Mouse (Mus musculus): ENCODE measurements at regions not wholly inside any gene's neighbourhood (a gene's known extent, or its start where the extent isn't known, plus 50 kb on each side); places are given as distances from the start of the nearest gene placed in this dataset.

- Histone ChIP-seq H3K4me2 (ENCODE audit: low read length) (no peak overlapping the region), H3K9ac (ENCODE audit: low read length) (no peak overlapping the region), H3K9me3 (ENCODE audit: control insufficient read depth, low read length) (no peaks in the 10 kb centered on the region), H3K36me3 (ENCODE audit: control insufficient read depth, insufficient read depth, low read length) (no peaks in the 10 kb centered on the region), H3K27ac (ENCODE audit: low read depth) (no peak overlapping the region), H3K4me3 (ENCODE audit: low read depth, low read length) (no peak overlapping the region), H3K4me1 (replicated peaks; ENCODE audit: control insufficient read depth, insufficient read depth, low read length) (no peaks in the 10 kb centered on the region), H3K27me3 (replicated peaks; ENCODE audit: control insufficient read depth, insufficient read depth, low read length) (no peaks in the 10 kb centered on the region)
- 65% methylated on average over 3 of the region's 3 CpGs for WGBS
- ATAC-seq (replicated peaks; ENCODE audit: low FRiP score, low TSS enrichment, low read depth) (no peak), DNase-seq (ENCODE audit: low spot score) (no peak)
Observed at GRCm38 (mm10) chr1:55946786-55947549, 541.2 kb downstream of the Plcl1 start.

GRCm38 (mm10) chr1:55947618-55948283 lies 542.0 kb downstream of the Plcl1 start:
- Histone ChIP-seq H3K36me3 (ENCODE audit: control insufficient read depth, insufficient read depth, low read length) (no peaks in the 10 kb centered on the region), H3K4me3 (ENCODE audit: low read depth, low read length) (no peak overlapping the region), H3K4me2 (ENCODE audit: low read length) (no peak overlapping the region), H3K9ac (ENCODE audit: low read length) (no peak overlapping the region), H3K27me3 (replicated peaks; ENCODE audit: control insufficient read depth, insufficient read depth, low read length) (no peaks in the 10 kb centered on the region), H3K9me3 (ENCODE audit: control insufficient read depth, low read length) (no peaks in the 10 kb centered on the region), H3K27ac (ENCODE audit: low read depth) (no peak overlapping the region), H3K4me1 (replicated peaks; ENCODE audit: control insufficient read depth, insufficient read depth, low read length) (no peaks in the 10 kb centered on the region)
- ATAC-seq (replicated peaks; ENCODE audit: low FRiP score, low TSS enrichment, low read depth) (no peak), DNase-seq (ENCODE audit: low spot score) (no peak)
- 74% methylated on average over 5 of the region's 5 CpGs for WGBS

GRCm38 (mm10) chr1:55949606-55950005 lies 543.9 kb downstream of the Plcl1 start:
- Histone ChIP-seq H3K36me3 (ENCODE audit: control insufficient read depth, insufficient read depth, low read length) (no peaks in the 10 kb centered on the region), H3K27me3 (replicated peaks; ENCODE audit: control insufficient read depth, insufficient read depth, low read length) (no peaks in the 10 kb centered on the region), H3K9me3 (ENCODE audit: control insufficient read depth, low read length) (no peaks in the 10 kb centered on the region), H3K9ac (ENCODE audit: low read length) (no peak overlapping the region), H3K4me3 (ENCODE audit: low read depth, low read length) (no peak overlapping the region), H3K4me1 (replicated peaks; ENCODE audit: control insufficient read depth, insufficient read depth, low read length) (no peaks in the 10 kb centered on the region), H3K4me2 (ENCODE audit: low read length) (no peak overlapping the region), H3K27ac (ENCODE audit: low read depth) (no peak overlapping the region)
- DNase-seq (ENCODE audit: low spot score) (no peak), ATAC-seq (replicated peaks; ENCODE audit: low FRiP score, low TSS enrichment, low read depth) (no peak)
- 89% methylated on average over 4 of the region's 4 CpGs for WGBS

- no peak for DNase-seq (ENCODE audit: low spot score)
- Histone ChIP-seq H3K9ac (ENCODE audit: low read length) (no peak overlapping the region), H3K4me3 (ENCODE audit: low read depth, low read length) (no peak overlapping the region), H3K4me1 (replicated peaks; ENCODE audit: control insufficient read depth, insufficient read depth, low read length) (no peaks in the 10 kb centered on the region), H3K27me3 (replicated peaks; ENCODE audit: control insufficient read depth, insufficient read depth, low read length) (no peaks in the 10 kb centered on the region), H3K27ac (ENCODE audit: low read depth) (no peak overlapping the region), H3K9me3 (ENCODE audit: control insufficient read depth, low read length) (no peaks in the 10 kb centered on the region), H3K36me3 (ENCODE audit: control insufficient read depth, insufficient read depth, low read length) (no peaks in the 10 kb centered on the region), H3K4me2 (ENCODE audit: low read length) (no peak overlapping the region)
- ATAC-seq (replicated peaks; ENCODE audit: low FRiP score, low TSS enrichment, low read depth), result no peak
- WGBS, result 87% methylated on average over 11 of the region's 11 CpGs
Observed at GRCm38 (mm10) chr1:55957804-55958445, 552.2 kb downstream of the Plcl1 start.

- no peaks in the 10 kb centered on the region for H3K9me3 ChIP-seq (ENCODE audit: control insufficient read depth, low read length)
- no peak for ATAC-seq (replicated peaks; ENCODE audit: low FRiP score, low TSS enrichment, low read depth)
- DNase-seq (ENCODE audit: low spot score), result peak; percentile 91
Observed at GRCm38 (mm10) chr1:55960291-55960690, 554.6 kb downstream of the Plcl1 start.

GRCm38 (mm10) chr1:55963867-55964266 lies 558.1 kb downstream of the Plcl1 start:
- H3K36me3 ChIP-seq (ENCODE audit: control insufficient read depth, insufficient read depth, low read length), result no peaks in the 10 kb centered on the region
- ATAC-seq (replicated peaks; ENCODE audit: low FRiP score, low TSS enrichment, low read depth), result no peak
- no peaks in the 10 kb centered on the region for H3K4me1 ChIP-seq (replicated peaks; ENCODE audit: control insufficient read depth, insufficient read depth, low read length)
- H3K9ac ChIP-seq (ENCODE audit: low read length), result no peak overlapping the region
- no peak overlapping the region for H3K4me2 ChIP-seq (ENCODE audit: low read length)
- H3K27ac ChIP-seq (ENCODE audit: low read depth), result no peak overlapping the region
- WGBS, result 61% methylated on average over 5 of the region's 5 CpGs
- H3K9me3 ChIP-seq (ENCODE audit: control insufficient read depth, low read length), result no peaks in the 10 kb centered on the region
- DNase-seq (ENCODE audit: low spot score), result no peak
- no peaks in the 10 kb centered on the region for H3K27me3 ChIP-seq (replicated peaks; ENCODE audit: control insufficient read depth, insufficient read depth, low read length)
- H3K4me3 ChIP-seq (ENCODE audit: low read depth, low read length), result no peak overlapping the region

More at GRCm38 (mm10) chr1:55960291-55960690, 554.6 kb downstream of the Plcl1 start:
- Histone ChIP-seq H3K4me2 (ENCODE audit: low read length) (no peak overlapping the region), H3K4me1 (replicated peaks; ENCODE audit: control insufficient read depth, insufficient read depth, low read length) (no peaks in the 10 kb centered on the region), H3K27me3 (replicated peaks; ENCODE audit: control insufficient read depth, insufficient read depth, low read length) (no peaks in the 10 kb centered on the region), H3K36me3 (ENCODE audit: control insufficient read depth, insufficient read depth, low read length) (no peaks in the 10 kb centered on the region), H3K27ac (ENCODE audit: low read depth) (no peak overlapping the region), H3K4me3 (ENCODE audit: low read depth, low read length) (no peak overlapping the region), H3K9ac (ENCODE audit: low read length) (no peak overlapping the region)
- 16% methylated on average over 6 of the region's 6 CpGs for WGBS

GRCm38 (mm10) chr1:55966273-55966672 lies 560.6 kb downstream of the Plcl1 start:
- no peak overlapping the region for H3K27ac ChIP-seq (ENCODE audit: low read depth)
- H3K9me3 ChIP-seq (ENCODE audit: control insufficient read depth, low read length), result no peaks in the 10 kb centered on the region
- no peak overlapping the region for H3K9ac ChIP-seq (ENCODE audit: low read length)
- no peaks in the 10 kb centered on the region for H3K4me1 ChIP-seq (replicated peaks; ENCODE audit: control insufficient read depth, insufficient read depth, low read length)
- no peak overlapping the region for H3K4me2 ChIP-seq (ENCODE audit: low read length)
- H3K27me3 ChIP-seq (replicated peaks; ENCODE audit: control insufficient read depth, insufficient read depth, low read length), result no peaks in the 10 kb centered on the region
- no peak for DNase-seq (ENCODE audit: low spot score)
- no peak for ATAC-seq (replicated peaks; ENCODE audit: low FRiP score, low TSS enrichment, low read depth)
- H3K36me3 ChIP-seq (ENCODE audit: control insufficient read depth, insufficient read depth, low read length), result no peaks in the 10 kb centered on the region
- 98% methylated on average over 2 of the region's 2 CpGs for WGBS
- H3K4me3 ChIP-seq (ENCODE audit: low read depth, low read length), result no peak overlapping the region

GRCm38 (mm10) chr1:55967869-55968268 lies 562.1 kb downstream of the Plcl1 start:
- Histone ChIP-seq H3K27ac (ENCODE audit: low read depth) (no peak overlapping the region), H3K9me3 (ENCODE audit: control insufficient read depth, low read length) (no peaks in the 10 kb centered on the region), H3K4me2 (ENCODE audit: low read length) (no peak overlapping the region), H3K36me3 (ENCODE audit: control insufficient read depth, insufficient read depth, low read length) (no peaks in the 10 kb centered on the region), H3K9ac (ENCODE audit: low read length) (no peak overlapping the region), H3K27me3 (replicated peaks; ENCODE audit: control insufficient read depth, insufficient read depth, low read length) (no peaks in the 10 kb centered on the region), H3K4me3 (ENCODE audit: low read depth, low read length) (no peak overlapping the region), H3K4me1 (replicated peaks; ENCODE audit: control insufficient read depth, insufficient read depth, low read length) (no peaks in the 10 kb centered on the region)
- DNase-seq (ENCODE audit: low spot score) (no peak), ATAC-seq (replicated peaks; ENCODE audit: low FRiP score, low TSS enrichment, low read depth) (no peak)
- WGBS, result 92% methylated on average over 7 of the region's 7 CpGs
